Mouse (Mus musculus) cerebellum, adult 9-11 months (tissue): ENCODE data around the gene Ddr2.
A peak's percentile ranks its signal among the peaks of the same experiment; 100 is the strongest.
"Not testable (repeated sequence)": the region's sequence is repeated elsewhere in the genome, so short reads cannot be mapped to it uniquely, and the experiment has no call there.

Source experiments
- DNase-seq: peaks from one replicate; pipeline ENCODE4 v3.0.0; 2022

Ddr2 gene

GRCm38 (mm10) chr1:170034961-170035360, 75.6 kb downstream of the Ddr2 start:
- no peak for DNase-seq

- DNase-seq: no peak
Observed at GRCm38 (mm10) chr1:170031656-170032055, 78.9 kb downstream of the Ddr2 start.

- no peak for DNase-seq
Observed at GRCm38 (mm10) chr1:170014784-170015183, 95.8 kb downstream of the Ddr2 start.

GRCm38 (mm10) chr1:170010716-170011505, 99.7 kb downstream of the Ddr2 start:
- DNase-seq: peak; percentile 17

- DNase-seq: no peak
Observed at GRCm38 (mm10) chr1:170009296-170009695, 101.3 kb downstream of the Ddr2 start.

- DNase-seq: no peak
Observed at GRCm38 (mm10) chr1:170008432-170009220, 101.9 kb downstream of the Ddr2 start.

- DNase-seq: no peak
Observed at GRCm38 (mm10) chr1:170006516-170006915, 104.0 kb downstream of the Ddr2 start.

GRCm38 (mm10) chr1:170005297-170005696, 105.3 kb downstream of the Ddr2 start:
- no peak for DNase-seq

GRCm38 (mm10) chr1:169993901-169994300, 116.7 kb downstream of the Ddr2 start:
- DNase-seq: not testable (repeated sequence)

- DNase-seq: no peak
Observed at GRCm38 (mm10) chr1:169986166-169986565, 124.4 kb downstream of the Ddr2 start.

- no peak for DNase-seq
Observed at GRCm38 (mm10) chr1:169977621-169978020, 132.9 kb downstream of the Ddr2 start.

GRCm38 (mm10) chr1:169971998-169972397, 138.6 kb downstream of the Ddr2 start:
- no peak for DNase-seq

- DNase-seq: no peak
Observed at GRCm38 (mm10) chr1:169970936-169971335, 139.6 kb downstream of the Ddr2 start.

GRCm38 (mm10) chr1:169969516-169969886, 141.1 kb downstream of the Ddr2 start:
- no peak for DNase-seq

- DNase-seq: peak; percentile 99
Observed at GRCm38 (mm10) chr1:169968792-169969515, 141.6 kb downstream of the Ddr2 start, which contains the start of gene Hsd17b7. Gene Hsd17b7, minus strand, starts transcription at chr1:169969241.

GRCm38 (mm10) chr1:169953106-169953505, 157.5 kb downstream of the Ddr2 start:
- DNase-seq: no peak

- no peak for DNase-seq
Observed at GRCm38 (mm10) chr1:169952636-169953035, 157.9 kb downstream of the Ddr2 start.

GRCm38 (mm10) chr1:169951561-169951960, 159.0 kb downstream of the Ddr2 start:
- DNase-seq: no peak

GRCm38 (mm10) chr1:169950651-169951050, 159.9 kb downstream of the Ddr2 start:
- no peak for DNase-seq

- DNase-seq: no peak
Observed at GRCm38 (mm10) chr1:169949981-169950380, 160.6 kb downstream of the Ddr2 start.

GRCm38 (mm10) chr1:169948866-169949265, 161.7 kb downstream of the Ddr2 start:
- no peak for DNase-seq

GRCm38 (mm10) chr1:169948280-169948679, 162.3 kb downstream of the Ddr2 start:
- DNase-seq: no peak

GRCm38 (mm10) chr1:169947654-169948053, 162.9 kb downstream of the Ddr2 start:
- no peak for DNase-seq
